Mouse (Mus musculus) hindbrain, embryonic 10.5 days (tissue): ENCODE measurements at regions not wholly inside any gene's neighbourhood (a gene's known extent, or its start where the extent isn't known, plus 50 kb on each side); places are given as distances from the start of the nearest gene placed in this dataset.

ENCODE experiments used
- DNase-seq: peaks from one replicate; pipeline ENCODE4 v3.0.0-alpha.2; 2017; ENCODE audit warnings: low spot score
- H3K27ac ChIP-seq: fragments of 300-500 bp; sonication (generic); 2 replicates; pipeline ENCODE4 v1.5.1; 2016; ENCODE audit warnings: mild to moderate bottlenecking, moderate library complexity
- H3K27me3 ChIP-seq: fragments of 300-500 bp; sonication (generic); 2 replicates; pipeline ENCODE4 v1.6.1; 2016; ENCODE audit warnings: mild to moderate bottlenecking; ENCODE audit not compliant: poor library complexity, insufficient read depth, severe bottlenecking
- H3K36me3 ChIP-seq: fragments of 300-500 bp; sonication (generic); 2 replicates; pipeline ENCODE4 v1.6.1; 2016; ENCODE audit warnings: mild to moderate bottlenecking, moderate library complexity
- H3K4me1 ChIP-seq: fragments of 300-500 bp; sonication (generic); replicated peaks from 2 replicates; pipeline ENCODE4 v1.6.1; 2016; ENCODE audit warnings: mild to moderate bottlenecking
- H3K4me3 ChIP-seq: fragments of 300-500 bp; sonication (generic); 2 replicates; pipeline ENCODE4 v1.5.1; 2016; ENCODE audit warnings: mild to moderate bottlenecking, moderate library complexity
- H3K9me3 ChIP-seq: fragments of 300-500 bp; sonication (generic); 2 replicates; pipeline ENCODE4 v1.6.1; 2016; ENCODE audit warnings: mild to moderate bottlenecking, moderate library complexity
- WGBS: fragments of 180-500 bp; shearing (Covaris S2); methylation state at CpG from one replicate; pipeline ENCODE4 v1.1.7; 2016; 5-methylcytosine and 5-hydroxymethylcytosine counted together

- peak; percentile 45 for DNase-seq
- peaks cover 7% of the 10 kb centered on the region; the same call in 1 of the 2 replicates for H3K27me3 ChIP-seq
- 69% methylated on average over 9 of the region's 9 CpGs for WGBS
These were observed 126.5 kb downstream of the Il20rb start for GRCm38 (mm10) chr9:100359934-100360716.

GRCm38 (mm10) chr9:100357553-100357952 lies 129.0 kb downstream of the Il20rb start:
- H3K4me1 ChIP-seq = peaks cover 6% of the 10 kb centered on the region; the same call in 1 of the 2 replicates
- no peaks in the 10 kb centered on the region for H3K36me3 ChIP-seq
- no peak for DNase-seq
- H3K27me3 ChIP-seq = peaks cover 7% of the 10 kb centered on the region; the same call in 1 of the 2 replicates
- 60% methylated on average over 12 of the region's 12 CpGs for WGBS
- no peak overlapping the region for H3K4me3 ChIP-seq
- H3K27ac ChIP-seq = no peak overlapping the region
- H3K9me3 ChIP-seq = no peaks in the 10 kb centered on the region

More at GRCm38 (mm10) chr9:100359934-100360716, 126.5 kb downstream of the Il20rb start:
- Histone ChIP-seq H3K36me3 (no peaks in the 10 kb centered on the region), H3K4me1 (peaks cover 6% of the 10 kb centered on the region; the same call in 1 of the 2 replicates), H3K27ac (no peak overlapping the region), H3K9me3 (no peaks in the 10 kb centered on the region), H3K4me3 (no peak overlapping the region)

GRCm38 (mm10) chr9:100340796-100341195 lies 145.8 kb downstream of the Il20rb start:
- Histone ChIP-seq H3K4me1 (no peaks in the 10 kb centered on the region), H3K27ac (no peak overlapping the region), H3K27me3 (no peaks in the 10 kb centered on the region), H3K9me3 (no peaks in the 10 kb centered on the region), H3K4me3 (no peak overlapping the region), H3K36me3 (no peaks in the 10 kb centered on the region)
- WGBS = 74% methylated on average over 8 of the region's 8 CpGs
- no peak for DNase-seq

- H3K9me3 ChIP-seq = no peaks in the 10 kb centered on the region
- DNase-seq = no peak
- H3K4me3 ChIP-seq = no peak overlapping the region
- H3K27ac ChIP-seq = no peak overlapping the region
- no peaks in the 10 kb centered on the region for H3K27me3 ChIP-seq
- WGBS = 71% methylated on average over 5 of the region's 5 CpGs
- H3K4me1 ChIP-seq = no peaks in the 10 kb centered on the region
- no peaks in the 10 kb centered on the region for H3K36me3 ChIP-seq
These were observed 178.8 kb downstream of the Il20rb start for GRCm38 (mm10) chr9:100307765-100308164.

- no peaks in the 10 kb centered on the region for H3K36me3 ChIP-seq
- no peak overlapping the region for H3K4me3 ChIP-seq
- H3K27me3 ChIP-seq = no peaks in the 10 kb centered on the region
- 74% methylated on average over 2 of the region's 2 CpGs for WGBS
- no peaks in the 10 kb centered on the region for H3K9me3 ChIP-seq
- DNase-seq = no peak
- H3K27ac ChIP-seq = no peak overlapping the region
- H3K4me1 ChIP-seq = no peaks in the 10 kb centered on the region
These were observed 179.2 kb downstream of the Il20rb start for GRCm38 (mm10) chr9:100307364-100307763.

GRCm38 (mm10) chr9:100303762-100304161 lies 182.8 kb downstream of the Il20rb start:
- Histone ChIP-seq H3K4me3 (no peak overlapping the region), H3K27me3 (no peaks in the 10 kb centered on the region), H3K27ac (no peak overlapping the region), H3K36me3 (no peaks in the 10 kb centered on the region), H3K9me3 (no peaks in the 10 kb centered on the region), H3K4me1 (no peaks in the 10 kb centered on the region)
- WGBS = 84% methylated on average over 6 of the region's 6 CpGs
- DNase-seq = no peak

- Histone ChIP-seq H3K36me3 (no peaks in the 10 kb centered on the region), H3K27ac (no peak overlapping the region), H3K4me1 (peaks cover 5% of the 10 kb centered on the region), H3K27me3 (no peaks in the 10 kb centered on the region), H3K4me3 (no peak overlapping the region), H3K9me3 (no peaks in the 10 kb centered on the region)
- peak; percentile 37 for DNase-seq
- WGBS = 64% methylated on average over 12 of the region's 12 CpGs
These were observed 185.0 kb downstream of the Il20rb start for GRCm38 (mm10) chr9:100301613-100302012.

- no peak for DNase-seq
- Histone ChIP-seq H3K27ac (no peak overlapping the region), H3K36me3 (no peaks in the 10 kb centered on the region), H3K9me3 (no peaks in the 10 kb centered on the region), H3K4me1 (peaks cover 10% of the 10 kb centered on the region), H3K4me3 (no peak overlapping the region), H3K27me3 (peaks cover 3% of the 10 kb centered on the region)
- 86% methylated on average over 13 of the region's 13 CpGs for whole genome bisulfite sequencing
These were observed 209.2 kb downstream of the Il20rb start for GRCm38 (mm10) chr9:100277361-100277760.

- peaks cover 29% of the 10 kb centered on the region for H3K27me3 ChIP-seq
- WGBS = 21% methylated on average over 16 of the region's 16 CpGs
- peaks cover 22% of the 10 kb centered on the region for H3K4me1 ChIP-seq
- H3K27ac ChIP-seq = peak overlapping the region; percentile 51; the same call in 1 of the 2 replicates
- H3K4me3 ChIP-seq = peak overlapping the region; percentile 34
- peak; percentile 35 for DNase-seq
- no peaks in the 10 kb centered on the region for H3K9me3 ChIP-seq
- H3K36me3 ChIP-seq = no peaks in the 10 kb centered on the region
These were observed 219.8 kb downstream of the Il20rb start for GRCm38 (mm10) chr9:100266528-100267387.

- no peaks in the 10 kb centered on the region for H3K4me1 ChIP-seq
- H3K27ac ChIP-seq = no peak overlapping the region
- H3K27me3 ChIP-seq = no peaks in the 10 kb centered on the region
- H3K4me3 ChIP-seq = no peak overlapping the region
- H3K9me3 ChIP-seq = no peaks in the 10 kb centered on the region
- no peaks in the 10 kb centered on the region for H3K36me3 ChIP-seq
- WGBS = 85% methylated on average over 10 of the region's 10 CpGs
- no peak for DNase-seq
These were observed 234.2 kb downstream of the Il20rb start for GRCm38 (mm10) chr9:100252409-100252808.
